Mouse (Mus musculus): ENCODE measurements at regions not wholly inside any gene's neighbourhood (a gene's known extent, or its start where the extent isn't known, plus 50 kb on each side); places are given as distances from the start of the nearest gene placed in this dataset.
A peak's percentile ranks its signal among the peaks of the same experiment; 100 is the strongest.
"Not testable (repeated sequence)": the region's sequence is repeated elsewhere in the genome, so short reads cannot be mapped to it uniquely, and the experiment has no call there.

GRCm38 (mm10) chr14:95082877-95083276 lies 798.2 kb upstream of the 4921530L21Rik start:
- no peak for DNase-seq (ENCODE audit: inconsistent ontology term)

- not testable (repeated sequence) for DNase-seq (ENCODE audit: inconsistent ontology term)
These were observed 789.2 kb upstream of the 4921530L21Rik start for GRCm38 (mm10) chr14:95091691-95092395.

- DNase-seq (ENCODE audit: inconsistent ontology term) = peak; percentile 19
These were observed 767.2 kb upstream of the 4921530L21Rik start for GRCm38 (mm10) chr14:95113863-95114262.

Measured in Muller cell, postnatal 12 days (primary cell).